Mouse (Mus musculus) E14TG2a.4 (cell line): ENCODE data around the gene Wdr95.

ENCODE experiments used
- CTCF ChIP-seq: conservative IDR thresholded peaks from 2 replicates; pipeline ENCODE4 v1.5.1; 2014; ENCODE audit warnings: low read length
- POU5F1 ChIP-seq: IDR thresholded peaks from 2 replicates; pipeline ENCODE4 v1.6.1; 2014; ENCODE audit warnings: low read length, borderline replicate concordance

GRCm38 (mm10) chr5:149607083-149607720 is 78.7 kb downstream of the Wdr95 start:
- TF ChIP-seq CTCF, result no peak
- TF ChIP-seq POU5F1, result no peak
